Mouse (Mus musculus): ENCODE data around the gene Zfp92.
"Not testable (repeated sequence)": the region's sequence is repeated elsewhere in the genome, so short reads cannot be mapped to it uniquely, and the experiment has no call there.

Zfp92 gene

GRCm38 (mm10) chrX:73410880-73411517 lies at the start of gene Zfp92:
Gene Zfp92, plus strand, starts transcription at chrX:73411096.
- peak; percentile 13 for DNase-seq (ENCODE audit: low spot score)

DNA sequence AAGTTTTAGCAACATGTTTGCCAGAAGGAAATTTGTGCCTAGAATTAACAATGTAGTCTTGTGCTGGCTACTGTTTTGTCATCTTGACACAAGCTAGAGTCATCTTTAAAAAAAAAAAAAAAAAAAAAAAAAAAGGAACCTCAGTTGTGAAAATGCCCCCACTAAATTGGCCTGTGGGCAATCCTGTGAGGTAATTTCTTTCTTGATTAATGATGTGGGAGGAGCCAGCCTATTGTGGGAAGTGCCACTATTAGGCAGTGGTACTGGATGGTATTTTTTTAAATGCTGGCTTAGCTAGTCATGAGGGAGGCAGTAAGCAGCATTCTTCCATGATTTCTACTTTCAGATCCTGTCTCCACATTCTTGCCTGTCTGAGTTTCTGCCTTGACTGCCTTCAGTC lies 47.6 kb upstream of the Zfp92 start:
- DNase-seq (ENCODE audit: low spot score), result no peak

- no peak for DNase-seq (ENCODE audit: low spot score)
Measured at GRCm38 (mm10) chrX:73384419-73384818, 26.5 kb upstream of the Zfp92 start.

- no peak for DNase-seq (ENCODE audit: low spot score)
Measured at GRCm38 (mm10) chrX:73384924-73385323, 26.0 kb upstream of the Zfp92 start.

DNA sequence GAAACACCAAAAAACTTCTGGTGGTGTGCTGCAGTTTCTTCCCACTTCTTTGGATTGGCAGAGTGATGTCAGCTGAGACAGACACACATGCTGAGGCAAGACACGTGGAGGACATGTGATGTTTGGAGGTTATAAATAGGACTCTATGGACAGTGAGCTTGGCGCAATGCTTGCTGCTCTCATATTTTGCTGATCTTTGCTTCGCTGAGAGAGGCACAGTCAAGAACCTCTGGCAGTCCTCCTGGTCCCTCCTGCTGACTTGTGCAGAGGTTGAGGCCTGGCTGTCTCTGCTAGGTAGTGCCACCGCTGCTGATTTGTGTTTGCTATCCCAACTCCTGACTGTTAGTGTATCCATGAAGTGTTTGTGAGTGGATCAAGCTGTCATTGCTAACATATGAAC lies 19.4 kb upstream of the Zfp92 start:
- DNase-seq (ENCODE audit: low spot score), result no peak

DNA sequence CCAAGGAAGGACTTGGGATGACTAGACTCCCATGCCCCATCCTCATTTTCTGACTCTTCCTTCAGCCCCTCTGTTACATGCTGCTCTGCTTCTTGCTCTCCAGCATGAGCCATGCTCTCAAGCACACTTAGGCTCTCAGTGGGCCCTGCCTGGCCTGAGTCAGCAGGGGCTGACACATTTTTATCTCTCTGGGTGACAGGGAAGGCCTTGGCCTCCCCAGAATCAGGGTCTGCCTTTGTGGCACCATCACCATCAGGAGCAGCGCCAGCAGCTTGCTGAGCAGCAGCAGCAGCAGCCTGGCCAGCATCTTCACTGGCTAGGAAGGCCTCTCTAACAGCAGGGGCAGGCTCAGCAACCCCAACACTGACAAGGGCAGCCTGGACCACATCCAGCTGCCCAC lies 14.4 kb upstream of the Zfp92 start:
- DNase-seq (ENCODE audit: low spot score), result no peak

- DNase-seq (ENCODE audit: low spot score), result not testable (repeated sequence)
Measured at GRCm38 (mm10) chrX:73398636-73399035, 12.3 kb upstream of the Zfp92 start, which contains the start of gene Gm18336. Gene Gm18336, minus strand, starts transcription at chrX:73398736.

GRCm38 (mm10) chrX:73400951-73401350 lies 9.9 kb upstream of the Zfp92 start:
- no peak for DNase-seq (ENCODE audit: low spot score)

GRCm38 (mm10) chrX:73401616-73402015 lies 9.3 kb upstream of the Zfp92 start:
- no peak for DNase-seq (ENCODE audit: low spot score)

GRCm38 (mm10) chrX:73412767-73413166 lies 1.9 kb downstream of the Zfp92 start:
- DNase-seq (ENCODE audit: low spot score), result peak; percentile 4

- no peak for DNase-seq (ENCODE audit: low spot score)
Measured at GRCm38 (mm10) chrX:73430036-73430435, 19.1 kb downstream of the Zfp92 start.

DNA sequence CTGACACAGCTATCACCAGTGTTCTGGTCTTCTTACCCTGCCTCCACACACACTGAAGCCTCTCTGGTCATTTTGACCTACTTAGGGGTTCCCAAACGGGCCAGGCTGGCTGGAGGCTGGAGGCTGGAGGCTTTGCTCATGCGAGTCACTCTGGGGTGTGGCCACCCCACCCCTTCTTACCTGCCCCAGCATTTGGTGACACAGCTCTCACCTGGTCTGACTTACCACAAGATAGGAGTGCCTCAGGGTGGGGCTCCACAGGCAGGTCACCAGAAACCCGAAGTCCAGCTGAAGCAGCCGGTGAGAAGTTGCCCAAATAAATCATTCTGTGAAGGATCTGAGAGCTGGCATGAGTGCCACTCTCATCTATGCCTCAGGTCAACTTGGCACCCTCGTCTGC lies 22.0 kb downstream of the Zfp92 start:
- DNase-seq (ENCODE audit: low spot score), result no peak

GRCm38 (mm10) chrX:73435252-73435651 lies 24.4 kb downstream of the Zfp92 start, which contains the start of gene Trex2:
Gene Trex2, minus strand, starts transcription at chrX:73435344.
- DNase-seq (ENCODE audit: low spot score), result no peak

GRCm38 (mm10) chrX:73441428-73441827 lies 30.5 kb downstream of the Zfp92 start:
- DNase-seq (ENCODE audit: low spot score), result no peak

DNA sequence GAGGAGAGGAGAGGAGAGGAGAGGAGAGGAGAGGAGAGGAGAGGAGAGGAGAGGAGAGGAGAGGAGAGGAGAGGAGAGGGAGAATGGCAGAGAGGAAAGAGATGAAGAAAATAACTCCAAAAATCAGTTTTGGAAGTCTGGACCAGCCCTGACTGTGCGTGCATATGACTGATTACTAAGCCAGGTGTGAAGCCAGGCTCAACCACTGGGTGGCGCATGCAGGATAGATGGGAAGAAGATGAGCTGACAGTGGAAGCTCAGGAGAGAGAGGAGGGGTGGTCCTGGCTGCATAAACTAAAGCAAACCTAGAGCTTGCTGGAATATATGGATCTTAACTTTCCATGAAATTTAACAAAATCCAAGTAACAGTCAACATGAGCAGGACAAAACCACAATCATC lies 41.1 kb downstream of the Zfp92 start:
- peak; percentile 69 for DNase-seq (ENCODE audit: low spot score)

- DNase-seq (ENCODE audit: low spot score), result peak; percentile 92
Measured at GRCm38 (mm10) chrX:73458877-73459392, 48.0 kb downstream of the Zfp92 start, which contains the start of gene Haus7. Gene Haus7, minus strand, starts transcription at chrX:73459044.

GRCm38 (mm10) chrX:73460792-73461191 lies 49.9 kb downstream of the Zfp92 start:
- no peak for DNase-seq (ENCODE audit: low spot score)

GRCm38 (mm10) chrX:73465483-73466186 lies 54.7 kb downstream of the Zfp92 start:
- no peak for DNase-seq (ENCODE audit: low spot score)

DNA sequence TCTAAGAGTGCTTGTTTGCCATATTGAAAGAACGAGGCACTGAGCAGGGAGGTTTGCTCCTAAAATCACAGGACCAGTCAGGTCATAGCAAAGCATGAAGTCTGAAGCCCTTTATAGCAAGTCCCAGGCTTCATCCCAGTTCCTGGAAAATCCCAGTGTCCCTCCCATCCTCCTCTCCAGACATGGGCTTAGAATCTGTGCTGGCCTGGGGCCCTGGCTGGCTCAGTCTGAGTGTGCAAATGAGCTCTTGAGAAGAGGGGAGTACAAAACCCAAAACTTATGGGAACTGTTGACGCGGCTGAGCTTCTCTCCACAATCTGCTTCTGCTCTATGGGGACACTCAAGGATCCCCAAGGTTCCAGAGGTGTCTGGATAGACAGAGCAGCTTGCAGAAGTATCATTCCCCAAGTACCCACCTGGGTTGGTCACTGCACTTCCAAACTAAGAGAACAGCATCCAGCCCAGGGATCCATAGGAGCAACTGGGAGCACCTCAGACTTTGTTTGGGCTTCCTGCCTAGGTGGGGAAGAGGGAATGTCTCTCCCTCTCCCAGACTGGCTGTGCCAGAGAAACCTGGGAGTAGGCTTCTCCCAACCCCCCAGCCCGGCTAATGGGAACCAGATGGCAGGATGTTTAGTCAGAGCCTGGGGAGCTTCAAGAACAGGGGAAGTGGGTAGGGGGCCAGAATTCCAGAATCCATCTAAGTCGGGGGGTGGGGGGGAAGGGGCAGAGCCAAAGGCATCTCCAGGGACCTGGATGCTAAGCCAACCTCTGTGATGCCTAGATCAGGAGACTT lies 56.7 kb downstream of the Zfp92 start:
- DNase-seq (ENCODE audit: low spot score), result no peak

GRCm38 (mm10) chrX:73468330-73468729 lies 57.4 kb downstream of the Zfp92 start:
- DNase-seq (ENCODE audit: low spot score), result no peak

- DNase-seq (ENCODE audit: low spot score), result no peak
Measured at GRCm38 (mm10) chrX:73468752-73469151, 57.9 kb downstream of the Zfp92 start.

DNA sequence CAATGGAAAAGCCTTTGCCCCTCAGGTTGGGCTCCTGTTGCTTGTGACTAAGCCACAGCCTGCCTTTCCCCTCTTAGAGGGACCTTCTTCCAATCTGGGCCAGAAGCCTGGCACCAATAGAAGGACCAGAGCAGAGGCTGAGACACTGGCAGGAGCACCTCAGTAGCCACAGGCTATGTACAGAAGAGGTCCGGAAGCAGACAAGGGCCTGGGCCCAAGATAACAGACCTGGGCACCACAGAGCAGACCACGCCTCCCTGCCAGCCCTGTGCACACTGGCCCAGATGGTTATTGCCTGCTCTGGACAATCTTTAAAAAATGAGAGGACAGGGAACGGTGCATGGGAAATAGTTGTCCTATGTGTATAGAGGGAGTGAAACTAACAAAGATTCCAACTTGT lies 60.9 kb downstream of the Zfp92 start:
- DNase-seq (ENCODE audit: low spot score), result no peak

All from layer of hippocampus, adult 11-12 months (tissue).